Mouse (Mus musculus) intestine, postnatal 0 days (tissue): ENCODE results near the gene Mcoln2. TPM values are rescaled to one million over a fixed set of nuclear protein-coding genes. Genes with fewer than 3 reads are reported as not detected.

Source experiments
- ATAC-seq: fragments of 200-750 bp; cut with Nextera tagmentation; 2 replicates; pipeline ENCODE4 v1.8.0; 2017; ENCODE audit warnings: mild to moderate bottlenecking, moderate TSS enrichment, moderate library complexity
- H3K27ac ChIP-seq: fragments of 300-500 bp; sonication (generic); 2 replicates; pipeline ENCODE4 v1.5.1; 2014; ENCODE audit warnings: mild to moderate bottlenecking, low read depth, low read length, moderate library complexity
- H3K27me3 ChIP-seq: fragments of 300-500 bp; sonication (generic); replicated peaks from 2 replicates; pipeline ENCODE4 v1.6.1; 2014; ENCODE audit warnings: low read length, mixed read lengths; ENCODE audit not compliant: control insufficient read depth, insufficient read depth
- H3K36me3 ChIP-seq: fragments of 300-500 bp; sonication (generic); 2 replicates; pipeline ENCODE4 v1.6.1; 2014; ENCODE audit warnings: mild to moderate bottlenecking, moderate library complexity; ENCODE audit not compliant: control insufficient read depth, insufficient read depth
- H3K4me1 ChIP-seq: fragments of 300-500 bp; sonication (generic); replicated peaks from 2 replicates; pipeline ENCODE4 v1.6.1; 2014; ENCODE audit warnings: antibody characterized with exemption, low read length, mixed read lengths; ENCODE audit not compliant: control insufficient read depth, insufficient read depth
- H3K4me2 ChIP-seq: fragments of 300-500 bp; sonication (generic); replicated peaks from 2 replicates; pipeline ENCODE4 v1.6.1; 2014; ENCODE audit warnings: low read depth, mild to moderate bottlenecking, moderate library complexity
- H3K4me3 ChIP-seq: fragments of 300-500 bp; sonication (generic); 2 replicates; pipeline ENCODE4 v1.5.1; 2014; ENCODE audit warnings: low read depth, low read length
- H3K9ac ChIP-seq: fragments of 300-500 bp; sonication (generic); 2 replicates; pipeline ENCODE4 v1.6.1; 2014; ENCODE audit warnings: mild to moderate bottlenecking, low read depth, low read length
- H3K9me3 ChIP-seq: fragments of 300-500 bp; sonication (generic); 2 replicates; pipeline ENCODE4 v1.6.1; 2016; ENCODE audit warnings: mixed run types; ENCODE audit not compliant: control insufficient read depth
- CTCF ChIP-seq: sonication (generic); IDR thresholded peaks from 2 replicates; pipeline ENCODE4 v1.5.1; 2016; ENCODE audit warnings: low read depth, mild to moderate bottlenecking, control low read depth, antibody characterized with exemption, moderate library complexity
- WGBS: fragments of 180-500 bp; shearing (Covaris S2); extraction: QIAGEN DNeasy Blood & Tissue Kit; methylation state at CpG from one replicate; pipeline ENCODE4 v1.1.7; 2014; 5-methylcytosine and 5-hydroxymethylcytosine counted together
- polyA plus RNA-seq: library from polyadenylated mRNA; unstranded; fragments of >200 nt; fragmentation: Nextera tagmentation; extraction: Ambion mirVana; gene quantifications from 2 replicates; pipeline ENCODE4 v1.2.1, GENCODE M21; 2015

Gene Mcoln2
- polyA plus RNA-seq, 1 experiment from 2014 or later: 6.4 TPM

- Histone ChIP-seq H3K27me3 (no peaks in the 10 kb centered on the region), H3K9me3 (no peaks in the 10 kb centered on the region), H3K36me3 (0 out of 2 replicates have a peak, but pooled peaks cover 3% of the 10 kb centered on the region), H3K4me1 (no peaks in the 10 kb centered on the region), H3K9ac (no peak overlapping the region), H3K27ac (no peak overlapping the region), H3K4me2 (no peak overlapping the region), H3K4me3 (no peak overlapping the region)
- ATAC-seq: peak; percentile 49
- WGBS: 31% methylated on average over 13 of the region's 13 CpGs
- TF ChIP-seq CTCF: peak; percentile 98
These were observed 35.5 kb downstream of the Mcoln2 start for GRCm38 (mm10) chr3:146184992-146185657.

GRCm38 (mm10) chr3:146186033-146186432 is 36.4 kb downstream of the Mcoln2 start:
- Histone ChIP-seq H3K4me2 (no peak overlapping the region), H3K27me3 (no peaks in the 10 kb centered on the region), H3K9ac (no peak overlapping the region), H3K4me1 (no peaks in the 10 kb centered on the region), H3K4me3 (no peak overlapping the region), H3K36me3 (0 out of 2 replicates have a peak, but pooled peaks cover 3% of the 10 kb centered on the region), H3K9me3 (no peaks in the 10 kb centered on the region), H3K27ac (no peak overlapping the region)
- no peak for TF ChIP-seq CTCF
- ATAC-seq: no peak
- 84% methylated on average over 10 of the region's 10 CpGs for WGBS

- 81% methylated on average over 10 of the region's 10 CpGs for WGBS
- TF ChIP-seq CTCF: peak; percentile 56
- no peaks in the 10 kb centered on the region for H3K36me3 ChIP-seq
- no peak overlapping the region for H3K4me2 ChIP-seq
- no peaks in the 10 kb centered on the region for H3K9me3 ChIP-seq
- no peaks in the 10 kb centered on the region for H3K4me1 ChIP-seq
- no peak overlapping the region for H3K4me3 ChIP-seq
- H3K27me3 ChIP-seq: no peaks in the 10 kb centered on the region
- no peak overlapping the region for H3K9ac ChIP-seq
- H3K27ac ChIP-seq: no peak overlapping the region
- no peak for ATAC-seq
These were observed 40.3 kb downstream of the Mcoln2 start for GRCm38 (mm10) chr3:146189933-146190332.

DNA sequence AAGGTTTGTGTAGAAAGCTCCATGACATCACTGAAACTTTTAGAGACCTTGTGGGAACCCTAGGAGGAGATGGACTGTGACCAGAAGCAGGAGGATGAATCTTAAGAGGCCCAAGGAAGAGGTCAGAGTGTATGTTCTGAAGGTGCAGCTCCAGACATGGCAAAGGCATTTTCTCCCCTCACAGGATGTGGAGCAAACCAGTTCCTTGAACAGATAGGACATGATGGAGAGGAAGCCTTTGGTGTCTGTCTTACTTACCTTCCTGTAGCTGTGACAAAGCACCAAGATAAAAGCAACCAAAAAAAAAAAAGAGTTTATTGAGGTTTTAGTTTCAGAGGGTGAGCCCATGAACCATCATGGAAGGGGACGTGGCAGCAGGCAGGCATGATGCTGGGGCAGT is 42.9 kb downstream of the Mcoln2 start:
- no peak overlapping the region for H3K27ac ChIP-seq
- H3K4me3 ChIP-seq: no peak overlapping the region
- H3K4me1 ChIP-seq: peaks cover 6% of the 10 kb centered on the region
- no peak for ATAC-seq
- WGBS: 95% methylated on average over 1 of the region's 1 CpGs
- TF ChIP-seq CTCF: no peak
- H3K27me3 ChIP-seq: no peaks in the 10 kb centered on the region
- H3K36me3 ChIP-seq: no peaks in the 10 kb centered on the region
- no peak overlapping the region for H3K9ac ChIP-seq
- H3K4me2 ChIP-seq: no peak overlapping the region
- no peaks in the 10 kb centered on the region for H3K9me3 ChIP-seq

- peaks cover 8% of the 10 kb centered on the region for H3K4me1 ChIP-seq
- peak; percentile 71 for ATAC-seq
- H3K9me3 ChIP-seq: no peaks in the 10 kb centered on the region
- no peak overlapping the region; the same call in 1 of the 2 replicates for H3K27ac ChIP-seq
- TF ChIP-seq CTCF: no peak
- no peaks in the 10 kb centered on the region for H3K36me3 ChIP-seq
- H3K4me2 ChIP-seq: no peak overlapping the region
- H3K9ac ChIP-seq: no peak overlapping the region
- WGBS: 84% methylated on average over 5 of the region's 5 CpGs
- no peak overlapping the region for H3K4me3 ChIP-seq
- no peaks in the 10 kb centered on the region for H3K27me3 ChIP-seq
These were observed 45.5 kb downstream of the Mcoln2 start for GRCm38 (mm10) chr3:146195153-146195552.

DNA sequence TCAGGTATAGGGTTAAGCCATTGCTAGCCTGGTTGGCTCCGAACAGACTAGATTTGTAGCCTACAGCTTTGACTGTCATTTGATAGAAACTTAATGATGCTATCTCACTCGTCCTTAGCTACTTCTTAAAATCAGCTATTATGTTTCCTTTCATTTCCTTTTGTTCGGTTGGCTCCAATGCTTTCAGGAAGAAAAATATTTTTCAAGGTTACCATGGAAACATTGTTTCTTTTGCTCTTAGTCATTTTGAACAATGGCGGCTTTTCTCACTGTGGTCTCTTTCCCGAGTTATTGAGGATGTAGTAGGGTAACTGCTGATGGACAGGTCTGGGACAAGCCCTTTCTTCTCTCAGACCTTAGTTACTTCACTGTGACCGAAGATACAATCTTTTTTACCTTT is 46.7 kb downstream of the Mcoln2 start:
- Histone ChIP-seq H3K36me3 (no peaks in the 10 kb centered on the region), H3K4me1 (peaks cover 8% of the 10 kb centered on the region), H3K9me3 (no peaks in the 10 kb centered on the region), H3K4me3 (no peak overlapping the region), H3K27me3 (no peaks in the 10 kb centered on the region), H3K9ac (no peak overlapping the region), H3K27ac (peak overlapping the region; percentile 75; the same call in 1 of the 2 replicates), H3K4me2 (no peak overlapping the region)
- no peak for ATAC-seq
- no peak for TF ChIP-seq CTCF
- 51% methylated on average over 6 of the region's 6 CpGs for WGBS
